Mouse (Mus musculus): ENCODE measurements around the gene Sox5. TPM values are rescaled to one million over a fixed set of nuclear protein-coding genes. Genes with fewer than 3 reads are reported as not detected.

The Sox5 gene
- total and polyA plus RNA-seq, 3 experiments: 0.08 to 0.47 (median 0.46) TPM

- Histone ChIP-seq H3K4me3 (replicated peaks in 1 of 3; ENCODE audit: low read depth in 2 of 3, low read length in 2 of 3, poor library complexity in 1 of 3) (no peak overlapping the region), H3K4me1 (ENCODE audit: control insufficient read depth in 1 of 2, insufficient read depth in 2 of 2) (no peaks in the 10 kb centered on the region), H3K27me3 (replicated peaks) (no peaks in the 10 kb centered on the region), H3K79me2 (replicated peaks; ENCODE audit: control insufficient read depth, extremely low read depth, insufficient read depth, poor library complexity, severe bottlenecking) (no peaks in the 10 kb centered on the region), H3K4me2 (ENCODE audit: insufficient read depth, low read depth, poor library complexity, severe bottlenecking) (no peak overlapping the region), H3K9me3 (replicated peaks; ENCODE audit: low read length) (no peaks in the 10 kb centered on the region), H3K27ac (ENCODE audit: insufficient read depth, low read depth) (no peak overlapping the region), H3K36me3 (replicated peaks in 1 of 2; ENCODE audit: control insufficient read depth in 1 of 2, insufficient read depth in 1 of 2, low read length in 1 of 2) (no peaks in the 10 kb centered on the region), H3K9ac (ENCODE audit: insufficient read depth, low read depth) (no peak overlapping the region)
- in situ Hi-C loops (cut with MboI; ENCODE audit: low pct_ligation_motif_present, low pct_unique_long_range_greater_than_20kb, low sequenced_read_pairs): no loop called here
- dilution Hi-C loops (cut with MboI; ENCODE audit: extremely low pct_ligation_motif_present, extremely low pct_unique_long_range_greater_than_20kb, low sequenced_read_pairs): no loop called here
- no peak for DNase-seq (ENCODE audit: extremely low read depth)
- TF ChIP-seq TBP (conservative IDR thresholded peaks at IDR 0.05; ENCODE audit: low read depth, low read length): no peak
- TF ChIP-seq KAT2A (IDR thresholded peaks at IDR 0.05; ENCODE audit: insufficient replicate concordance, low read length): no peak
- no peak for TF ChIP-seq E2F4 (IDR thresholded peaks at IDR 0.05; ENCODE audit: insufficient replicate concordance, low read depth, low read length)
- no peak for TF ChIP-seq MAX (IDR thresholded peaks at IDR 0.05; ENCODE audit: low read length)
- TF ChIP-seq MEF2A (IDR thresholded peaks at IDR 0.05; ENCODE audit: borderline replicate concordance, low read depth, low read length): no peak
- no peak for TF ChIP-seq PAX5 (IDR thresholded peaks at IDR 0.05; ENCODE audit: low read length)
- TF ChIP-seq SMC3 (IDR thresholded peaks at IDR 0.05; ENCODE audit: low read depth, low read length): no peak
- TF ChIP-seq RAD21 (IDR thresholded peaks at IDR 0.05; ENCODE audit: low read depth, low read length): no peak
- TF ChIP-seq TCF12 (IDR thresholded peaks at IDR 0.05; ENCODE audit: low read depth, low read length): no peak
- no peak for TF ChIP-seq JUND (conservative IDR thresholded peaks at IDR 0.05; ENCODE audit: low read depth, low read length)
- no peak for TF ChIP-seq ZKSCAN1 (IDR thresholded peaks at IDR 0.05; ENCODE audit: borderline replicate concordance, low read depth, low read length)
- no peak for TF ChIP-seq GABPA (IDR thresholded peaks at IDR 0.05; ENCODE audit: insufficient replicate concordance, low read depth, low read length)
Measured at GRCm38 (mm10) chr6:143858551-143858950, 923.2 kb downstream of the Sox5 start.

GRCm38 (mm10) chr6:143857376-143857775 is 924.4 kb downstream of the Sox5 start:
- Histone ChIP-seq H3K27ac (ENCODE audit: insufficient read depth, low read depth) (no peak overlapping the region), H3K9ac (ENCODE audit: insufficient read depth, low read depth) (no peak overlapping the region), H3K4me2 (ENCODE audit: insufficient read depth, low read depth, poor library complexity, severe bottlenecking) (no peak overlapping the region), H3K4me1 (ENCODE audit: control insufficient read depth in 1 of 2, insufficient read depth in 2 of 2) (no peaks in the 10 kb centered on the region), H3K27me3 (replicated peaks) (no peaks in the 10 kb centered on the region), H3K4me3 (replicated peaks in 1 of 3; ENCODE audit: low read depth in 2 of 3, low read length in 2 of 3, poor library complexity in 1 of 3) (no peak overlapping the region), H3K36me3 (replicated peaks in 1 of 2; ENCODE audit: control insufficient read depth in 1 of 2, insufficient read depth in 1 of 2, low read length in 1 of 2) (no peaks in the 10 kb centered on the region), H3K9me3 (replicated peaks; ENCODE audit: low read length) (no peaks in the 10 kb centered on the region), H3K79me2 (replicated peaks; ENCODE audit: control insufficient read depth, extremely low read depth, insufficient read depth, poor library complexity, severe bottlenecking) (no peaks in the 10 kb centered on the region)
- no peak for DNase-seq (ENCODE audit: extremely low read depth)
- TF ChIP-seq ZNF384 (IDR thresholded peaks at IDR 0.05; ENCODE audit: low read depth, low read length): no peak
- TF ChIP-seq USF2 (conservative IDR thresholded peaks at IDR 0.05; ENCODE audit: low read depth, low read length): no peak
- TF ChIP-seq CHD2 (IDR thresholded peaks at IDR 0.05; ENCODE audit: low read length): no peak
- no peak for TF ChIP-seq HCFC1 (IDR thresholded peaks at IDR 0.05; ENCODE audit: low read depth, low read length)
- in situ Hi-C loops (cut with MboI; ENCODE audit: low pct_ligation_motif_present, low pct_unique_long_range_greater_than_20kb, low sequenced_read_pairs): no loop called here
- dilution Hi-C loops (cut with MboI; ENCODE audit: extremely low pct_ligation_motif_present, extremely low pct_unique_long_range_greater_than_20kb, low sequenced_read_pairs): no loop called here

All from CH12.LX (cell line).